9 mouse cellular contexts compared by ENCODE assay signal in the genomic region with DNA sequence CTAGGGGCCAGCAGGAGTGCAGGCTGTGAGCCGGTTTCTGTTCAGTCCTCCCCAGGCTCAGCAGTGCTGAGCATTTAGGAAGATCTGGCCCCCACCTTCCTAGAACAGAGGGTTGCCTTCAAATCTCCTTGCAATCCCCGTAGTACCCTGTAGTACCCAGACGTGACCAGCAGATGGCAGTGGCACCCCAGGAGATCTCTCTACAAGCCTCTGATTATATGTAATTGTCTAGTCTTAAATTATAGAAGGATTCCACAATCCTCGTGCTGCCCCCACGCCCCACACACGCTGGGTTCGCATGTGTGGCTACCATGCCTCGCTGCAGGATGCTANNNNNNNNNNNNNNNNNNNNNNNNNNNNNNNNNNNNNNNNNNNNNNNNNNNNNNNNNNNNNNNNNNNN. TPM values are rescaled to one million over a fixed set of nuclear protein-coding genes. Genes with fewer than 3 reads are reported as not detected.
DNase-seq lines count a peak whose midpoint lies in the region; ATAC-seq lines count a peak whose summit lies in the region.
"Had no signal": no experiment of that assay in that cellular context is flagged by ENCODE, and none has a peak within 500 bp of the region (broad histone marks: within the 10 kb centered on the region; RNA-seq: fewer than 3 reads in every experiment).

No protein-coding gene starts in this region.

- peak; percentile 58 for DNase-seq in heart, adult 8-10 months (ENCODE audit: low spot score)
- DNase-seq in brain, adult 2 months (ENCODE audit: low read depth, low spot score), result peak; percentile 90
- DNase-seq in forebrain, embryonic 10.5 days (ENCODE audit: extremely low spot score, low spot score), result peak; percentile 77
- DNase-seq in left cerebral cortex, postnatal 4 days, result peak; percentile 83
- peak; percentile 30 to 53 for DNase-seq in spleen, postnatal 14 days (ENCODE audit: low spot score in 2 of 2)

- H3K4me3 ChIP-seq in heart, embryonic 12.5 days, result no peak overlapping the region
- no peak overlapping the region for H3K4me3 ChIP-seq in forebrain, embryonic 10.5 days
- no peak overlapping the region for H3K4me3 ChIP-seq in hindbrain, embryonic 15.5 days
- H3K4me3 ChIP-seq: megakaryocyte, embryonic 14.5 days had no signal

- no peak overlapping the region for H3K9ac ChIP-seq in heart, embryonic 12.5 days
- no peak overlapping the region for H3K9ac ChIP-seq in hindbrain, embryonic 15.5 days

- intact Hi-C loops in left cerebral cortex, postnatal 4 days (cut with DNase I), result loop anchor here (5.0 to 10.0 kb wide), 2 partner anchors 432 to 624 kb away; no protein-coding TSS in a partner anchor

- no peak for ATAC-seq in heart, embryonic 12.5 days (ENCODE audit: insufficient number of reproducible peaks, low FRiP score)
- peak; percentile 50; the same call in 1 of the 2 replicates for ATAC-seq in hindbrain, embryonic 15.5 days (ENCODE audit: low FRiP score, low read depth)
- peak; percentile 53 for ATAC-seq in monocyte, adult 5-6 weeks (replicated peaks; ENCODE audit: insufficient number of reproducible peaks, low FRiP score, low TSS enrichment, poor library complexity, severe bottlenecking)

- 3% methylated on average over 8 of the region's 8 CpGs for WGBS in heart, embryonic 12.5 days
- 3% methylated on average over 8 of the region's 8 CpGs for WGBS in forebrain, embryonic 10.5 days
- under 1% methylated on average over 8 of the region's 8 CpGs for WGBS in hindbrain, embryonic 15.5 days

- H3K4me2 ChIP-seq in heart, embryonic 12.5 days, result no peak overlapping the region
- peak overlapping the region; percentile 0; the same call in 1 of the 2 replicates for H3K4me2 ChIP-seq in hindbrain, embryonic 15.5 days

- H3K27ac ChIP-seq in heart, embryonic 12.5 days (ENCODE audit: poor library complexity, severe bottlenecking), result no peak overlapping the region
- no peak overlapping the region for H3K27ac ChIP-seq in forebrain, embryonic 10.5 days
- H3K27ac ChIP-seq in hindbrain, embryonic 15.5 days (replicated peaks), result no peak overlapping the region

- H3K36me3 ChIP-seq in heart, embryonic 12.5 days, result no peaks in the 10 kb centered on the region
- H3K36me3 ChIP-seq in forebrain, embryonic 10.5 days (replicated peaks), result no peaks in the 10 kb centered on the region
- no peaks in the 10 kb centered on the region for H3K36me3 ChIP-seq in hindbrain, embryonic 15.5 days

- peaks cover 90% of the 10 kb centered on the region for H3K27me3 ChIP-seq in heart, embryonic 12.5 days (replicated peaks)
- peaks cover 67% of the 10 kb centered on the region for H3K27me3 ChIP-seq in forebrain, embryonic 10.5 days (ENCODE audit: poor library complexity, severe bottlenecking)
- H3K27me3 ChIP-seq in hindbrain, embryonic 15.5 days, result no peaks in the 10 kb centered on the region

- H3K9me3 ChIP-seq in heart, embryonic 12.5 days (replicated peaks), result no peaks in the 10 kb centered on the region
- no peaks in the 10 kb centered on the region for H3K9me3 ChIP-seq in forebrain, embryonic 10.5 days
- no peaks in the 10 kb centered on the region for H3K9me3 ChIP-seq in hindbrain, embryonic 15.5 days

- H3K4me1 ChIP-seq in heart, embryonic 12.5 days (replicated peaks), result no peaks in the 10 kb centered on the region
- H3K4me1 ChIP-seq in forebrain, embryonic 10.5 days, result peaks cover 23% of the 10 kb centered on the region
- H3K4me1 ChIP-seq in hindbrain, embryonic 15.5 days (replicated peaks), result peaks cover 4% of the 10 kb centered on the region

RNA-seq across cellular contexts. Expression of a gene that starts 16.2 kb away (rescaled TPM):
- total RNA-seq in heart, adult 8-10 months (2022), result not detected
- not detected in 2 replicates for polyA plus RNA-seq in heart, embryonic 12.5 days (2016; fragmentation: Nextera tagmentation; extraction: Ambion mirVana)
- 0.06 TPM in 1 of 2 replicates, not detected in the other for polyA plus RNA-seq in forebrain, embryonic 10.5 days (2016; fragmentation: Nextera tagmentation; extraction: Ambion mirVana)
- 0.63 and 1.0 TPM in 2 replicates for polyA plus RNA-seq in hindbrain, embryonic 15.5 days (2015; fragmentation: Nextera tagmentation; extraction: Ambion mirVana)
- not detected for total RNA-seq in left cerebral cortex, postnatal 4 days (2021)
- not detected in 3 replicates for total RNA-seq in monocyte, adult 5-6 weeks (2017)

RNA-seq across cellular contexts. Expression of a gene that starts 38.3 kb away (rescaled TPM):
- total RNA-seq in heart, adult 8-10 months (2022), result under 1 TPM; 0.41 to 0.52 (median 0.47) TPM
- polyA plus RNA-seq in heart, embryonic 12.5 days (2016; fragmentation: Nextera tagmentation; extraction: Ambion mirVana), result 3.0 and 3.4 TPM in 2 replicates
- polyA plus RNA-seq in forebrain, embryonic 10.5 days (2016; fragmentation: Nextera tagmentation; extraction: Ambion mirVana), result 11.9 and 15.0 TPM in 2 replicates
- 104 and 106 TPM in 2 replicates for polyA plus RNA-seq in hindbrain, embryonic 15.5 days (2015; fragmentation: Nextera tagmentation; extraction: Ambion mirVana)
- total RNA-seq in left cerebral cortex, postnatal 4 days (2021), result 100 to 1,000 TPM; 130 to 134 TPM
- not detected in 3 replicates for total RNA-seq in monocyte, adult 5-6 weeks (2017)

Comparison
In these comparisons a context has a peak if more than half of its experiments do, and no peak if none do; other contexts are left out.
1. RNA of a gene that starts 38.3 kb away (total RNA-seq): 130 to 134 TPM in left cerebral cortex, postnatal 4 days; 0.41 to 0.52 TPM in heart, adult 8-10 months and not detected in monocyte, adult 5-6 weeks; every median in the first group is over 10 times any median in the second.
2. Peak in every context shown above with its lines, with median percentiles within 50 percentile points of each other: DNase-seq.